Mouse (Mus musculus): Measurements from ENCODE around the gene Ppid. TPM values are rescaled to one million over a fixed set of nuclear protein-coding genes. Genes with fewer than 3 reads are reported as not detected.
A peak's percentile ranks its signal among the peaks of the same experiment; 100 is the strongest.

Ppid gene
- polyA plus RNA-seq, 1 experiment from 2014 or later = 138 TPM

DNA sequence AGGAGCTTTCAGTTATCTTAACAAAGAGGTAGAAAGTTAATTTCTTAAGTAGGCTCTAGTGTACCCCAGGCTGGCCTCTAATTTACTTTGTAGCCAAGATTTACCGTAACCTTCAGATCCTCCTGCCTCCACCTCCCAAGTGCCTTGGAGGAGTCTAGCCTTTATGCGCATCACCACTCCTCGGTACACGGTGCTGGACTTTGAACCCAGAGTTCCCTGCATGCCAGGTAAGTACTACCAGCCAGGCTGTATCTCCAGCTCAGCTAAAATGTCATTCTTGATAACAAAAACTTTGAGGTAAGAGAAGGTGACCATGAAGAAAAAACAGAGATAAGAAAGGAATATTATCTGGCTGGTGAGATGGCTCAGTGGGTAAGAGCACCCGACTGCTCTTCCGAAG is 30.6 kb upstream of the Ppid start:
- no peak for TF ChIP-seq CTCF (IDR thresholded peaks at IDR 0.05)
- in situ Hi-C loops (cut with MboI; ENCODE audit: low pct_unique_long_range_greater_than_20kb) = no loop called here
- CTCF ChIA-PET = interaction anchor here (0.9 to 1.5 kb wide), 4 partner anchors 18 to 276 kb away, joined by 3 to 4 read pairs (median 4); no protein-coding TSS in a partner anchor
- no peaks in the 10 kb centered on the region for H3K27me3 ChIP-seq
- POLR2A ChIA-PET = interaction anchor here (0.7 kb wide), 1 partner anchor 67 kb away, joined by 3 read pairs; no protein-coding TSS in a partner anchor
- no peak for DNase-seq (ENCODE audit: low read depth, low spot score)
- no peak for ATAC-seq

DNA sequence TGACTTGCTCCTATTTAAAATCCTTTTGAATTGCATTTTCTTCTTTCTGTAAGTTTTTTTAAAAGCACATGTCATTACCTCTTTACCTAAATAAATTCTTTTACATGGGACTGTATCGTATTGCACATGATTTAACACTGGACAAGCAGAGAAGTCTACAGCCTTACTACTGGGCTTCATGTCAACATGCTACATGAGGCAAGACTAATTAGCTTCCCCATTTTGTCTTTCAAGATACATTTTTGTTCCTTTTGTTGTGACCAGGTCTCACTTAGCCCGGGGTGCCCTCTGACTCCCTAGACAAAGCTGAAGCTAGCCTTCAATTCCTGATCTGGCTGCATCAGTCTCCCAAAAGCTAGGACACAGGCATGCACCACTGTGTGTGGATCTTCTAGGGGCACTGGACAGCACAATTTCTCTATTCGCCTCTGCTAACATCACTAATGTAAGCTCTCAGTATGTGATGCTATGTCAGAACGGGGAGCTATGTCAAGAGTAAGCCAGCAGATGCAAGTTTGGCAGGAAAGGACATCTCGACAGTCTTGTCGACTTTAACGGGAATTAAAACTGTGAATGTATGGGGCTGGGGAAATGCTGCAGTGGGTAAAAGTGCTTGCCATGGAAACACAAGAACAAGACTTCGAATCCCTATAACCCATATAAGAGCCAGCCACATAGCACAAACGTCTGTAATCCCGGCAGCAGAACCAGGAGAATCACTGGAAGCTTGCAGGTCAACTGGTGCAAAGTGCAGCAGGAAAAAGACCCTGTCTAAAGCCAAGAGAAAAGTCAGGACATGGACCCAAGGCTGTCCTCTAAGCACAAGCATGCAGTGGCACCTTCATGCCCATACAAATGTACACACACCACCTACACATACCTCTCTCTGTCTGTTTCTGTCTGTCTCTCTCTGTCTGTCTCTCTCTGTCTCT is 29.1 kb upstream of the Ppid start:
- no peaks in the 10 kb centered on the region for H3K27me3 ChIP-seq
- ATAC-seq (no peak), DNase-seq (ENCODE audit: low read depth, low spot score) (no peak)
- ChIA-PET CTCF (interaction anchor here (0.7 to 2.3 kb wide), 3 partner anchors 10 to 25 kb away, joined by 3 to 8 read pairs (median 3); no protein-coding TSS in a partner anchor), POLR2A (no interaction called here)
- no peak for TF ChIP-seq CTCF (IDR thresholded peaks at IDR 0.05)
- in situ Hi-C loops (cut with MboI; ENCODE audit: low pct_unique_long_range_greater_than_20kb) = no loop called here

DNA sequence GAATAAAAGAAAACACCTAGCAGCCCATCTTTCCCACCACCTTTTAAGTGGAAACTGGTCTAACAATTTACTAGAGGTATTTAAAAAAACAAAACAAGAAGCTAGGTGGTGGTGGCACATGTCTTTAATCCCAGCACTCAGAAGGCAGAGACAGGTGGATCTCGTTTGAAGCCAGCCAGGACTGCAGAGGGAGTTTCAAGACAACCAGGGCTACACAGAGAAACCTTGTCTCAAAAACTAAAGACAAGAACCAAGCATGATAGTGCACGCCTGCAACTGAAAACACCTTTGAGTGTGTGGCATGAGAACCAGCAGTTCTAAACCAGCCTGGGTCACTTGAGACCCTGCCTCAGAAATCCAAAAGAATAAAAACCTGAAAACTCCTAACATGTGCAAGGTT is 27.6 kb upstream of the Ppid start:
- ChIA-PET POLR2A (no interaction called here), CTCF (interaction anchor here (1.1 to 2.3 kb wide), 2 partner anchors 11 to 17 kb away, joined by 3 to 8 read pairs; no protein-coding TSS in a partner anchor)
- TF ChIP-seq CTCF (IDR thresholded peaks at IDR 0.05) = no peak
- in situ Hi-C loops (cut with MboI; ENCODE audit: low pct_unique_long_range_greater_than_20kb) = no loop called here
- ATAC-seq = no peak
- no peaks in the 10 kb centered on the region for H3K27me3 ChIP-seq
- DNase-seq (ENCODE audit: low read depth, low spot score) = no peak

- ChIA-PET CTCF (interaction anchor here (1.2 kb wide), 1 partner anchor 12 kb away, joined by 3 read pairs; no protein-coding TSS in a partner anchor), POLR2A (no interaction called here)
- no peak for DNase-seq (ENCODE audit: low read depth, low spot score)
- no peak for TF ChIP-seq CTCF (IDR thresholded peaks at IDR 0.05)
- in situ Hi-C loops (cut with MboI; ENCODE audit: low pct_unique_long_range_greater_than_20kb) = no loop called here
- ATAC-seq = no peak
- no peaks in the 10 kb centered on the region for H3K27me3 ChIP-seq
Measured at GRCm38 (mm10) chr3:79564875-79565606, 26.1 kb upstream of the Ppid start.

DNA sequence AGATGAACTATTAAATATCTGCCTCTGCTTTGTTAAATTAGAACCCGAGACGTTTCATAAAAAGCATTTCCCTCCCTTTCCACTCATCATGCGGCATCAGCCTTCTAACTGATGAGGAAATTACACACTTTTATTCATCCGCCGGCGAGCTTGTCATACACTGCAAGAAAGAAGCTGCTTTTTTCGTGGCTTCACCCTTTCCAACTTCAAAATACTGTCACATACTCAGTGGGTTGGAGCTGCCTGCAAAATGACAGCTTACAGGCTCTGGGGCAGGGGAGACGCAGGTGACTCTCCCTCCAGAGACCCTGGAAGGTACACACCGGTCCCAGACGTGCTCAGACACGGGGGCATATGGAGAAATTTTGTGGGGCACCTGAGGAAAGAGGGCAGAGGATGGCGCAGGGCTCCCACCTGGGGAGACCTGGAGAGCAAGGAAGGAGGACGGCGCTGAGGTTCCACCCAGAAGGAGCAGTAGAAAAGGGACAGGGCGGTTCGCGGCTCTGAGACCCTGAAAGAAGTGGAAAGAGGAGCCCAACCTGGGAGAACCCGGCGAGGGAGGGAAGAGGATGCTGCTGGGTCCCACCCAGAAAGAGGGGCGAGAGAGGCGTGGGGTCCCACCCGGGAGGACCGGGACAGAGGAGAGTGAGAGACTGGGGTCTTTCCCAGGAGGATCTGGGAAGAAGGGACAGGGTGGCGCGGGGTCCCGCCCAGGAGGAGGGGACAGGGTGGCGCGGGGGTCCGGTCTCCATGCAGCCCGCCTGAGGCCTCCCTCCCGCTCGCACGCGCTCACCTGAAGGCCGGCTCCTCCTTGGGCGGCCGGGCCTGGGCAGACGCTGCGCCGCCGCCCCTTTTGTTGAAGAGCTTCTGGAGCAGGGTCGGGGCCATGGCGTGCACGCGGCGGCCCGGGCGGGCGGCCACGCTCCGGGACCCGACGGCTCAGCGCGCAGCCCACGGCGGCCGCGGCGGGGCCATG is 24.1 kb upstream of the Ppid start:
- DNase-seq (ENCODE audit: low read depth, low spot score) (no peak), ATAC-seq (peak; percentile 52)
- no peak for TF ChIP-seq CTCF (IDR thresholded peaks at IDR 0.05)
- ChIA-PET POLR2A (interaction anchor here (0.5 to 1.8 kb wide), 5 partner anchors 8 to 58 kb away, joined by 4 to 6 read pairs (median 5); no protein-coding TSS in a partner anchor), CTCF (interaction anchor here (1.2 to 1.3 kb wide), 2 partner anchors 29 to 37 kb away, joined by 4 to 6 read pairs; no protein-coding TSS in a partner anchor)
- no peaks in the 10 kb centered on the region for H3K27me3 ChIP-seq
- in situ Hi-C loops (cut with MboI; ENCODE audit: low pct_unique_long_range_greater_than_20kb) = no loop called here

- CTCF ChIA-PET = interaction anchor here (1.1 to 3.3 kb wide), 7 partner anchors 11 to 366 kb away, joined by 3 to 20 read pairs (median 4); no protein-coding TSS in a partner anchor
- in situ Hi-C loops (cut with MboI; ENCODE audit: low pct_unique_long_range_greater_than_20kb) = no loop called here
- peak; percentile 90 for ATAC-seq
Measured at GRCm38 (mm10) chr3:79567703-79568362, 23.3 kb upstream of the Ppid start, which contains the start of gene Fnip2. TSS of gene Fnip2 (minus strand) at chr3:79567796.

GRCm38 (mm10) chr3:79568629-79569350 is 22.4 kb upstream of the Ppid start:
- DNase-seq (ENCODE audit: low read depth, low spot score) = no peak
- ChIA-PET CTCF (interaction anchor here (0.9 to 3.3 kb wide), 12 partner anchors 11 to 367 kb away, joined by 3 to 20 read pairs (median 4); no protein-coding TSS in a partner anchor), POLR2A (interaction anchor here (0.7 kb wide), 2 partner anchors 96 to 617 kb away, joined by 3 to 4 read pairs; no protein-coding TSS in a partner anchor)
- TF ChIP-seq CTCF (IDR thresholded peaks at IDR 0.05) = no peak
- no peak for ATAC-seq
- in situ Hi-C loops (cut with MboI; ENCODE audit: low pct_unique_long_range_greater_than_20kb) = no loop called here
- H3K27me3 ChIP-seq = no peaks in the 10 kb centered on the region

More at GRCm38 (mm10) chr3:79567703-79568362, 23.3 kb upstream of the Ppid start, which contains the start of gene Fnip2:
- POLR2A ChIA-PET = interaction anchor here (0.7 to 1.8 kb wide), 4 partner anchors 9 to 31 kb away, joined by 4 to 6 read pairs (median 6); no protein-coding TSS in a partner anchor
- DNase-seq (ENCODE audit: low read depth, low spot score) = peak; percentile 96
- no peak for TF ChIP-seq CTCF (IDR thresholded peaks at IDR 0.05)
- no peaks in the 10 kb centered on the region for H3K27me3 ChIP-seq

DNA sequence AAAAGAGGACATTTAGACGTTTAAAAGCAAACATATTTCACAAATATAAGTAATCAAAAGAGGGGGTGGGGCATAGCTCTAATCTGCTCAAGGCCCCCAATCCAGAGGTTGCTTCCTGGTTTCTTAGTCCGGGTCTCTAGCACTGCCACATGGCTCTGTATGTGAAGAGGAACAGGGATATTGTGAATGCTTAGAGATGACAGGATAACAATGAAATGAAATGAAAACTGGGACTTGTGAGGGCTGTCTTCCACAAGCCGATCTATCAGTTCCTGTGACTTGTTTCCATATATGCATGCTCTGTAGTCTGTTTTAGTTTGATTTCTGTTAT is 21.8 kb upstream of the Ppid start:
- in situ Hi-C loops (cut with MboI; ENCODE audit: low pct_unique_long_range_greater_than_20kb) = no loop called here
- ATAC-seq = no peak
- TF ChIP-seq CTCF (IDR thresholded peaks at IDR 0.05) = no peak
- CTCF ChIA-PET = interaction anchor here (1.0 to 3.3 kb wide), 10 partner anchors 11 to 367 kb away, joined by 3 to 20 read pairs (median 4); no protein-coding TSS in a partner anchor
- POLR2A ChIA-PET = interaction anchor here (0.7 kb wide), 2 partner anchors 97 to 617 kb away, joined by 3 to 4 read pairs; no protein-coding TSS in a partner anchor
- DNase-seq (ENCODE audit: low read depth, low spot score) = no peak
- no peaks in the 10 kb centered on the region for H3K27me3 ChIP-seq
